Mouse (Mus musculus): ENCODE results near the gene Sycp2l. TPM values are rescaled to one million over a fixed set of nuclear protein-coding genes. Genes with fewer than 3 reads are reported as not detected.

Gene Sycp2l
- polyA plus RNA-seq, 1 experiment from 2014 or later, result 0.30 TPM

Other genes with a start within 250 kb of the Sycp2l start
- gene Pak1ip1, start 113.3 kb upstream of the Sycp2l start, polyA plus RNA-seq (2014; fragmentation: Nextera tagmentation; extraction: Ambion mirVana), result 72.2 and 73.7 TPM in 2 replicates
- 225 and 246 TPM in 2 replicates for gene Tmem14c, start 98.0 kb upstream of the Sycp2l start, polyA plus RNA-seq (2014; fragmentation: Nextera tagmentation; extraction: Ambion mirVana)
- gene Mak, start 34.6 kb upstream of the Sycp2l start, polyA plus RNA-seq (2014; fragmentation: Nextera tagmentation; extraction: Ambion mirVana), result 0.26 and 0.39 TPM in 2 replicates
- gene Gcm2, start 3.3 kb upstream of the Sycp2l start, polyA plus RNA-seq (2014; fragmentation: Nextera tagmentation; extraction: Ambion mirVana), result not detected in 2 replicates
- gene Elovl2, start 106.1 kb downstream of the Sycp2l start, polyA plus RNA-seq (2014; fragmentation: Nextera tagmentation; extraction: Ambion mirVana), result 9.3 and 11.0 TPM in 2 replicates
- gene Smim13, start 135.5 kb downstream of the Sycp2l start, polyA plus RNA-seq (2014; fragmentation: Nextera tagmentation; extraction: Ambion mirVana), result 13.0 TPM in 2 replicates
- not detected in 2 replicates for gene Gm17364, start 159.7 kb downstream of the Sycp2l start, polyA plus RNA-seq (2014; fragmentation: Nextera tagmentation; extraction: Ambion mirVana)

Measured in intestine, embryonic 14.5 days (tissue).